Mouse (Mus musculus) ovary, postnatal 14 days (tissue): Measurements from ENCODE around the gene Nphp1.

Experiments
- DNase-seq: peaks from one replicate; pipeline ENCODE4 v3.0.0; 2022; ENCODE audit warnings: low spot score

Gene Nphp1

DNA sequence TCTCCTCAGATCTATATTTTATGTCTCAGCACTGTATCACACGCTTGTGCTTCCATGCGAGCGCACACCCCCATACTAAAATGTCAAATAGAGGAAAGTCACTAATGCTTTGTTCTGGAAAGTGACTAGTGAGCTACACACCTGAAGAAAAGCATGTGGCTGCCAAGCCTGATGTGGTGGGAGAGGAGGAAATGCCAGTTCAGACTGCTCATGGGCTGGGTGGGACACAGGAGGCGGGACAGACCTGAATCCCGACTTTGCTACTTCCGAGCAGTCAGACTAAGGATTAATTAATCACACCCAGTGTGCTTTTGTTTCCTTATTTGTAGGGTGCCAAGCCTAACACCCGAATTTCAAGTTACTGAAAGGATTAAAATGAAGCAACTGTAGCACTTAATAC is 40.4 kb downstream of the Nphp1 start:
- no peak for DNase-seq

DNA sequence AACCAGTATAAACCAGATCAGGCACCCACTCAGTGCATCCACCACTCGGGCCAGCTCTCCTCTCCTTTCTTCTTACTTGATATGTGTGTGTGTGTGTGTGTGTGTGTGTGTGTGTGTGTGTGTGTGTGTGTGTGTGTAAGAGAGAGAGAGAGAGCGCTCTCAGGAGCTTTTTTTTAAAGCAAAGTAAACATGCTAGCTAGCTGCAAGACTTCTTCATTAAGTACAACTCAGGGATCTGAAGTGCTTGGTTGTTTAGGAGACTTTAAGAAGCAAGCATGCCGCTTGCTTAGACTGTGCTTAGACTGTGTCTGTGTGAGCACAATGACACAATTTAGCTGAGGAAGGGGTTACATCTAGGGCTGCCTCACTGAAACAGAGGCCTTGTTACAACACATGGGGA is 46.1 kb downstream of the Nphp1 start:
- DNase-seq: no peak

DNA sequence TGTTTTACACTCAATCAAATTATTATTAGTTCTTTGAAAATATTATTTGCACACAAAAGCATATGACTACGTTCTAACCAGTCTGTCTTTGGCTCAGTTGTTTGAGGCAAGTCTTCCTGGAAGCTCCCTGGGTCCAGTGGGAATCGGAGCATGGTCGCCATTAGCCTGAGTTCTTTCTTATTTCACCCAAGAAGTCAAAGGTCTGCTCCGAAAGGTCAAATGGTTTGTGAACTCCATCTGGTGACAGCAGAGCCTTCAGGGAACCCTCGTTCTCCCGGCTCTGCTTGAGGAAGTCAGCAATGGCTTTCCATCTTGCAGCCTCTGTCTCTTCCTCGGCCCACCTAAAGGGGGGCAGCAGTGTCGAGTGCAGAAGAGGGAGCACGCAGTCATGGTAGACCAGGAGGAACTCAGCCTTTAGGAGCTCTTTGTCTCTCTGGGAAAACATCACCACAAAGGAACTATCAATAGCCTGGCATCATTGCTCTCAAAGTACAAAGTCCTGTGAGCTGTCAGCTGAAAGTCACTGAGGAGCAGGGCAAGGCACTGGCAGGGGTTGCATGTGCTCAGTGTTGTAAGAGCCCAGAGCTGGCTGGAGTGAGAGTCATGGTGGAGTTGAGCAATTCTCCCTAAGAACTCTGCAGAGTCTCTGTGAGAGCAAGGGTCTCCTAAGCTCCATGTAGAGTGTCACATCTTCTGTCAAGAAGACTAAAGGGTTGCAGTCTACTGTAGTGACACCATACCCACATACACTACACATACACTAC is 47.8 kb downstream of the Nphp1 start:
- DNase-seq: no peak

DNA sequence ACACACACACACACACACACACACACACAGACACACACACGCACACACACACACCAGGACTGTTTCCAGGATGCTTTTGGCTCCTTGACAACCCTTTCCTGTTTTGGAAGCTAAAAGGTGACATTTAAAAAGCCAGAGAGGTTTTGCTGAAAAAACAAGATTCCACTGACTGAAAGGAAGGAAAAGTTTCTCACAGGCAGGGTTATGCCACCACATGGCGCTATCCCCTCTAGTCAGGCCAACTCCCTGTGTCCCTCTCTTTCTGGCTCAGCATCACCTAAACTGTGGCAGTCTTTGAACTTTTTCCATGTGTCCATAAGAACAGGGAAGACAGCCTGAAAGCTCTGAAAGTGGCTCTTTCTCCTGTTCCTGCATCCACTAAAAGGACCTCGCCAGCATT is 50.8 kb downstream of the Nphp1 start:
- no peak for DNase-seq

DNA sequence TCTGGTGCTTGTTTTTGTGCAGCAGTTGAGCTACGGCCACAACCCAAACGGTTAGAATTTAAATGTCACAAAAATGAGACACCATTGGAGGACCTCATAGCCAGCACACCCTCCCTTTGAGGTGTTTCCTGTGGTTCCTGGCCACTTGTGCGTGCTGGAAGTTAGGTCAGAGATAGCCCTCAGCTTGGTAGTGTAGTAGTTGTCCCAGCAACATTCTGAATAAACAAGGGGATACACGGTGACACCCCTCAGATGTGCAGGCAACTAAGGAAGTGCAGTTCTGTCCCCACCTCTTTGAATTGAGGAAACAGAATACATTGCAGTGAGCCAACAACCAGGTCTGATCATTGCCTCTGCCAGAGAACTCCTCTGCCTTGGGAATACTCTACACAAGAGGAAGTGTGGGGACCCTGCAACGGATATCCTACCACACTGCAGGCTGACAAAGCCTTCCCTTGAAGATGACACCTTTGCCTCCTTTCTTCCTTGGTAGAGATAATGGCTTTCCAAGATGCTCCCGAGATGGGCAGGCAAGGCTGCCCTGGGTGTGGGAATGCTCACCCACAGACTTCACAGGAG is 52.0 kb downstream of the Nphp1 start:
- no peak for DNase-seq

DNA sequence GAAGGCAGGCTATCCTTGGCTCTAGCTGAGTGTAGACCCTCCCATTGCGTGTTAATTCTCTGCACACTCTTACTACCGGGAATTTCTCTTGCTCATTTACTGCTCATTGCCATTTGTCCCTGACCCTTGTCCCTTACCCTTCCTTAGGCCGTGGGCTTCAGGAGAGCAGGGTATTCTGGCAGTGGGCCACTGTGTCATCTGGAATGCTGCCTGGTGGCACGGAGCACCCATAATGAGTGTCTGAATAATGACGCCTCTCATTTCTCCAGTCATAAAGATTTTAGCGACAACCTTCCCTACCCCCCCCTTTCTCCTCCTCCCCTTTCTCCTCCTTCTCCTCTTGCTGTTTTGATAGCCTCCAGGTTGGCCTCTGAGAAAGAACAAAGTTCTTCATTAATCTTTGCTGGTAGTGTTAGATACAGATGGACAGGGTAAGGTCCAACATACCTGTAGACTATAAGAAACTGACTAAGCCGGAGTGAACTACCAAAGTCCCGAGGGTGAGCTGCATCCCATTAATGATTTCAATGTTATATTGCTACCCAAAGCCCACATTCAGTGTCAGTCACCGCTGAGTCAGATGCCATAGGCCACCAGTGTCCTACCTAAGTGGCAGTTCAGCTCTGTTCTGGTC is 53.1 kb downstream of the Nphp1 start:
- DNase-seq: no peak

DNA sequence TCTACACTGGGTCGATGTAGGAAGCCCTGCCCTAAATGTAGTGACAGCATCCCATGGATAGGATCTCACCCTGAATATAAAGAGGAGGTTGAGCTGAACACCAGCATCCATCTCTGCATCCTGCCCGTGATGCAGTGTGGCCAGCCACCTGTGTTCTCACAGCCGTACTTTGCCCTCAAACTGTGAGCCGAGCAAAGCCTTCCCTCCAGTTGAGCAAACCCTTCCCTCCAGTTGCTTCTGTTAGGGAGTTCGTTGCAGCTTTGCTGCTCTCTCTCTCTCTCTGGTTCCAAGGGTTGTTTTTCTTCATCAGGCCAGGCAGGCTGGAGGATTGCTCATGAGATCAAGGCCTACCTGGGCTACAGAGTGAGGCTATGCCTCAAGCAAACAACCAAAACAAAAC is 53.8 kb downstream of the Nphp1 start:
- DNase-seq: no peak

DNA sequence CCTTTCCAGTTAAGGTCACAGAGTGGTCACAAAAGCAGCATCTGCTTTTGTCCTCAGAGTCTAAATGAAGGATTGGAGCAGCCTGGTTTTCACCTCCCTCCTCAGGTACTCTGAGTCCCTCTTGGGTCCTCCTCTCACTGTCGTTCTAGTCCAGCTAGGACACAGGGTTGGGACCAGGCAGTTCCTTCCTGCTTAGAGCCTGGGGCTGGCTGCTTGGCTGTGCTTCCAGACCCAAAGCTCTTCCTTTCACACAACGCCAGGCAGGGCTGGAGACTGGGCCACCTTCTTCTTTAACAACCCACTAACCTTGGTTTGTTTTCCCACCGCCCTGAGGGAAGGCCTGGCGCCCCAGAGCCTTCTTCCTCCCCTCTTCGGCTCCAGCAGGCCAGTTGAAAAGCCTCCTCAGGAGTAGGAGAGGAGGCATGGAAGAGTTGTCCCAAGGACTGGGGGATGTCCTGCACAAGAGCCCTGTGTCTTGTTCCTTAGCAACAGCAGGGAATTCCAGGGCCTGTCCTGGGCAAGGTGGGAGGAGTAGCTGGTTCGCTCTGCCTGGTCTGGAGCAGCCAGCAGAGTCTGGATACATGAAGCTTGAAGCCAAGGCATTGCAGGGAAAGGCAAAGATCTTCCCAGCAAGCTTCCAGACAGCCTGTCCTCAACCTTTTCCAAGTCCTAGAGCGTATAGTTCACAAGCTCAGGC is 58.2 kb downstream of the Nphp1 start:
- no peak for DNase-seq

DNA sequence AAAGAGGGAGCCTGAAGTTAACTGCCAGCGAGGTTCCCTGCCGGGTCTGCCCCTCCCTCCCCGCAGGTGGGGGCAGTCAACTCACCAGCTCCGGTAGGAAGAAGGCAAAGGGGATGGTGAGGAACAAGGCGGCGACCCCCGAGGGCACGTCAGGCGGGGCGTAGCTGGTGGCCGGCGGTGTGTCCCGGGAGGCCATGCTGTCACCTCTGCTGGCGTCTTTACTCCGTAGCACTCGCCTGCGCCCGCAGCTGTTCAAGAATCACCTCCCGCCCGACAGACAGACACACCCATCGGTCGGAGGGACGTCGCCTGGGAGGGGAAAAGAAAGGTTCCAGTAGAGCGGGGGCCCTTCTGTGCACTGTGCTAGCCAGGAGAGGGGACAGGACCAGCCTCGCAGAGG is 59.0 kb downstream of the Nphp1 start, which contains the start of gene Mall:
TSS of gene Mall (minus strand) at position 262 of the 400 bp plus-strand sequence.
- DNase-seq: no peak

DNA sequence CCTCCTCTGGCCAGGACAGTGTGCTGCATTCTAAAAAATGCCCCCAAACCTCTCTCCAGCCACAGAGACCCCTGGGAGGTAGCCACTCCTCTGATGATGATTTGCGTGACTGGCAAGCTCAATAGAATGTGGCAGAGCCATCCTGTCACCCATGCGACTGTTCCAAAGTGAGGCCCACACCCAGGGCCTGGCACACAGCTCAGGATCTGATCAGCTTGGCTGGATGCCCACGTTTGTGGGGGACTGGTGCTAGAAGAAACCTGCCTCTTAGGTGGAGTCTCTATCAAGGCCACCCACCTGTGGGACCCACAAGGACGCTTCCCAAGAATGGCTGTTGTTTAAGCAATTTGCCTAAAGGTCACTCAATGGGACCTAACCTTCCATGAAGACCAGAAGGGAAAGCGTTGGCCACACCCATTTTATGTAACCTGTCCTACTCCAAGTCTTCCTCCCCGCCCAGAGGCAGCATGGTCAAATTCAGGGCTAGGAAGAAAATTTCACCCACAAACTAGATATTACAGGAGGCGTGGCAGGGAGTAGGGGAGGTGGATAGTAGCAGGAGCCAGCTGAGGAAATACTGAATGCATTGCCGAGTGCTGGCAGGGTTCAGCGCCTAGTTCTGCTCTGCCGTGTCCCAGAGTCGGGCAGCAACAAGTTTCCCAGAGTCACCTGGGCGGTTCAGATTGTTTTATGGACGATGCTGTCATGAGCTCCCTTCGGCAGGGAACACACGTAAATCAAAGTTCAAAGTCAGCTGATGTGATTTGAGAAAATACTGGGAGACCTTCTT is 59.8 kb downstream of the Nphp1 start:
- no peak for DNase-seq

DNA sequence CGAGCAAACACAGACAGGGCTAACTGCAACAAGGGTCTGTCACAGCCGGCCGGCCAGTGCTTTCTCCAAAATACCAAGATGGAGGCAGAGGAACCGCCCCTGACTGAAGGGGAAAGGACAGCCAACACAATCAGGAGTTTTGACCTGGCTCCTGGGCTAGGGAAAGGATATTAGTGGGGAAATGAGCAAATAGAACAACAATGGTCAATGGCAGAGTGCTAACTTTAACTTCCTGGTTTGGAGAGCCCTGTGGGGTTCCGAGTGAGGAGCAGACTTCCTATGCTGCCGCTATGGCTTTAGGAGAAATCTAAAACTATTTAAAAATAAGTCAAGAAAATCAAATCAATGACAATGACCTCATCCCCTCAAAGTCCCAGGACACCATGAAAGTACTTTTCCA is 60.6 kb downstream of the Nphp1 start:
- DNase-seq: no peak

DNA sequence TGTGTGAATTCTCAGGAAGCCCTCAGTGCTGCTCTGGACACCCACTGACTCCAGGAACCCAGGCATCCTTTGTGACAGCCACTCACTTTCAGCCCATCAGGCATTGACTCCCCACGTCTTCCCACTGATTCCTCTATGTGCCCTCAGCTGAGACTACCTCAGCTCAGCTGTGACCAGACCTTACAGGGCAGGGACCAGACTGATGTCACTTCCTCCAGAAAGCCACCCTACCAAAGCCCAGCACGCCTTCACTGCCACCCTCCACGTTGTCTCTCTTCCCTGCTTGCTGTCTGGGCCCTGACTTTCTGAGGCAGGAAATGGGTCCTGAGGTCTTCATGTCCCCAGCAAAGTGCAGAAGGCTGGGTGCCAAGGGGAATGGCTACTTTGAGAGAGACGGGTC is 65.5 kb downstream of the Nphp1 start:
- no peak for DNase-seq

DNA sequence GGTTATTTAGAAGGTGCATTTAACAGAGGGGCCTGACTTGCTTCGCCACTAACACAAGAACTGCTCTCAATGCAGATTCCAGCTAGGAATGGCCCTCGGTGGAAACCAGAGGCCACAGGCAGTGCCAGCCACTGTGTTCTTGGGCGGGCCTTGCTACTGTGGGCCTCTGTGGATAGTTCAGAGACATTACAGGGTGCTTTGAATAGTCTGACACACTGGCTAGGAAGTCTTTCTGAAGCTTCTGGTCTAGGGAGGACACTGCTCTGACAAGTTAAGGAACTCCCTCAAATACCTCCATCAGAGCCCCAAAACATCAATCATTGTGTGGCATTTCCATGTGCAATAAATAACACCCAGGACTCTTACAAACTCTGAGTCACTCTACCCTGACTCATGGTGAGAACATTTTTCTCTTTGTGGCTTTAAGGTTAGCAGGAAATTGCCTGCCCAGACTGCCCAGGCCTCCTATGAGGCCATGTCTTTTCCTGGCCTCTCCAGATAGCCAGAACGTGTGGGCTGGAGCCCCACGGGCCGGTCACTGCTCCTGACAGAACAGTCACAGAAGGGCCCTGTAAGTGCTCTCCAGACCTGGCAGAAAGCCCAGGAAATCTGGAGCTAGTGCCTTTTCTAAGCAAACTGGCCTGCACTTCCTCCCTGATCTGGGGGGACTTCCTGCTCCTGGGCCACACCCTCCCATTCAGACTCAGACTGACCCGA is 66.4 kb downstream of the Nphp1 start:
- DNase-seq: peak; percentile 55

DNA sequence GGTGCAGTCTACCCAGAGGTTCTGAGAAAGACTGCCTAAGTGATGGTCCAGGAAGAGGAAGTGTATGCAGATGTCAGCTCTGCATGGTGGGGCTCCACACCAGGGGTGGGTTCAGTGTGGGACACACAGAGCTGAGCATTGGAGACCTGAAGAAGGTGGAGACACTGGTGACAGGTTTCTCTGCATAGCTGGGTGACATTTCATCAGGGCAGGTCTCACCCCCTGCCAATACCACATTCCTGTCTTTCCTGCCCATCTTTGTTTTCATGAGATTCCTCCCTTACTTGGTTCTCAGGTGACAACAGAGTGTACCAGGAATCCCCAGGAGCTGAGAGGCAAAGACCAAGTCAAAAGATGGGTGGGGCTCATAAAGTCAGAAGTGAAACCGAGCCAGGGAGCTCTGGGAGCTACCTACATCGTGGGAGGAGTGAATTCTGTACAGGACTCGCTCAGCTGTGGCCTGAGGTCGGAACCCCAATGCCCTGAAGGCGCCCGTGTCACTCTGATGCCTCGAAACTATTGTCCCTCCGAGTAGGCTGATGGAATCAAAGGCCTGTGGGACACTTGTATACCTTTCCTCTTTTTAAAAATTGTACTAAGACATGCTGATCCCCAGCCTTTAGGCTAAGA is 69.7 kb downstream of the Nphp1 start:
- DNase-seq: no peak

DNA sequence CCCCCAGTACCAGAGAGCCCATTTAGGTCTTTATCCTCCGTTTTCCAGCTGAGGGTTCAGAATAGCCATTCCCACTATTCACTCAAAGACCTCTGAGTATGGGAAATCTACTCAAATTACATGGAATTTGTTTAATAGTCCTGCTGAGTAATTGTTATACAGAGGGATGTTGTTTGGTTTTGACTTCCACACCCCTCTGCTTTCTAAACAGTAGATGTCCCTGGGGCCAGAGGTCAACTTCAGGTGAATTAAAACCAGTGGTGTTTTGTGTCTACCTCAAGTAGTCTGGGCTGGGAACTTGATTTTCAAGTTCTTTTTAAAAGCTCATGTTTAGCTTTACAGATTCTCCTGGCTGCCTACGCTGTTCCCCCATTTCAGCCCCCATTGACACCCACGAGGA is 74.0 kb downstream of the Nphp1 start:
- DNase-seq: no peak

DNA sequence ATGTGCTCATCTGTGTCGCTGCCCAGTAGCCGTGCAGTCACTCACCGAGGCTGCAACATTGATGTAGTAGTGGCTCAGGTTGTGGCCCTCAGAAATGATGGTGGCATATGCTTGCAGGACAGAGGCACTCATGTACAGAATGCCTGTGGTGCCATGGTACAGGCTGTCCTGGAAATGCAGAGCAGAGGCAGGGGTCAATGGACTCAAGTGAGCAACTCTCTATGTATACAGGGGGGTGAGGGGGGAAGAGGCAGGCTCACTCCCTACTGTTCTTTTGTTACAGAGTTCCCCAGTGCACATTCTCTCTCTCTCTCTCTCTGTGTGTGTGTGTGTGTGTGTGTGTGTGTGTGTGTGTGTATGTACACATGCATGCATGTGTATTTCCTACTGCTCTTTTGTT is 79.9 kb downstream of the Nphp1 start:
- no peak for DNase-seq

DNA sequence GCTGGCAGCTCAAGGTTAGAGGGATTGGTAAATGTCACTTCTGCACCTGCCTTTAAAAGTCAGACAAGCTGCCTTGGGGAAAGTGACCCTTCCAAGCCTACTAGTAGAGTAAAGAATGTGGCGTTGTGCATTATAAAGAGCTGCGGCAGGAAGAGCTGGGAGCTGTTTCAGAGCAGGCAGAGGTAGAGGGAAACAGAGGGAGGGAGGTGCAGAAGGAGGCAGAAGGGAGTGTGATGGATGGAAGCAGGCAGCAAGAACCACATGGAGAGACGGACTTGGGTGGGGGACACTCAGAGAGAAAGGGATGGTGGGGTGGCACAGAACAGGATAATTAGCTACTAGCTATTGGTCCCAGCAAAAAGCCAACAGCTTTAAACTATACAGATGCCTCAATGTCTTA is 80.6 kb downstream of the Nphp1 start:
- DNase-seq: no peak

DNA sequence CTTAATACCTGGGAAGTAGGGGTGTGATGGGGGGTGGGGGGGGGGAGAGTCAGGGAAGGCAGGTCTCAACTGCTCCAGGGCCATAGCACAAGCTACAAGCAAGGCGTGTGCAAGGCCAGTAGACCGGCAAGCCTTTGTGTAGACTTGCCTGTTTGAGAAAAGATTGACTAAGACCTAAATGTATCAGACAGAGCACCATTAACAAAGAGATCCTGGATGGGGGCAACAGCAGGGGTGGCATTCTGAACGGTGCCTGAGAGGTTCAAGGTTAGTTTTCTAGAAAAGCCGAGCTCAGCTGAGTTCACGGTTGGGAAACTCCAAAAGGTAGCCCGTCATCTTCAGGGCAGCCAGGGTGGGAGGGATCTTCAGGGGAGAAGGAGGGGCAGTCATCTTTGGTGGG is 83.4 kb downstream of the Nphp1 start:
- no peak for DNase-seq
